Mouse (Mus musculus) heart, adult 2 months (tissue): ENCODE measurements around the gene Dhcr24. TPM values are rescaled to one million over a fixed set of nuclear protein-coding genes. Genes with fewer than 3 reads are reported as not detected.

ENCODE experiments used
- DNase-seq, 2 experiments: peaks; one replicate each; pipeline ENCODE4 v3.0.0; 2021
- H3K27ac ChIP-seq: fragments of 200-600 bp; 2 replicates; pipeline ENCODE4 v1.8.1; 2022
- H3K27me3 ChIP-seq: fragments of 200-500 bp; 2 replicates; pipeline ENCODE4 v1.6.1; 2012; ENCODE audit warnings: mild to moderate bottlenecking, low read length, inconsistent platforms, mixed read lengths; ENCODE audit not compliant: control insufficient read depth, insufficient read depth
- H3K36me3 ChIP-seq: fragments of 200-500 bp; 2 replicates; pipeline ENCODE4 v1.6.1; 2012; ENCODE audit warnings: low read length, inconsistent platforms; ENCODE audit not compliant: control insufficient read depth, insufficient read depth
- H3K4me1 ChIP-seq: fragments of 200-500 bp; 2 replicates; pipeline ENCODE4 v1.6.1; 2011; ENCODE audit warnings: low read length; ENCODE audit not compliant: control insufficient read depth, insufficient read depth
- H3K4me3 ChIP-seq: fragments of 200-600 bp; 2 replicates; pipeline ENCODE4 v1.8.1; 2022
- H3K79me2 ChIP-seq: fragments of 200-500 bp; replicated peaks from 2 replicates; pipeline ENCODE4 v1.6.1; 2012; ENCODE audit warnings: mild to moderate bottlenecking, inconsistent platforms, low read length, moderate library complexity, mixed read lengths; ENCODE audit not compliant: control insufficient read depth, insufficient read depth
- H3K9ac ChIP-seq: fragments of 200-500 bp; 2 replicates; pipeline ENCODE4 v1.6.1; 2012; ENCODE audit warnings: low read depth, mild to moderate bottlenecking, control low read depth, inconsistent platforms, low read length, mixed read lengths
- CTCF ChIP-seq: fragments of 200-600 bp; IDR thresholded peaks from 2 replicates; pipeline ENCODE4 v1.8.1; 2022; ENCODE audit warnings: antibody characterized with exemption, mild to moderate bottlenecking, moderate library complexity
- EP300 ChIP-seq: fragments of 200-500 bp; IDR thresholded peaks from 2 replicates; pipeline ENCODE4 v1.6.1; 2011; ENCODE audit warnings: low read depth, low read length, control low read depth; ENCODE audit not compliant: insufficient read depth
- POLR2A ChIP-seq: fragments of 200-500 bp; IDR thresholded peaks from 2 replicates; pipeline ENCODE4 v1.6.1; 2011; ENCODE audit warnings: mild to moderate bottlenecking, low read depth, low read length, control low read depth; ENCODE audit not compliant: insufficient read depth
- WGBS: fragments of 180-500 bp; shearing (Covaris S2); methylation state at CpG from one replicate; pipeline ENCODE4 v1.1.7; 2018; 5-methylcytosine and 5-hydroxymethylcytosine counted together
- intact Hi-C: fragments of 180-260 bp; cut with DNase I; formaldehyde crosslinking; loops from one replicate; pipeline ENCODE4 v1.15.1; 2025
- polyA plus RNA-seq: library from polyadenylated mRNA; depleted of rRNA; stranded (reverse); fragments of >200 nt; gene quantifications from 2 replicates; pipeline ENCODE4 v1.2.3, GENCODE M21; 2012
- total RNA-seq, 2 experiments: library from RNA; stranded (reverse); gene quantifications; 2 replicates each; pipeline ENCODE4 v1.2.3; 2021

Dhcr24 gene
- total and polyA plus RNA-seq, 3 experiments, result 1.4 to 5.2 (median 4.0) TPM

DNA sequence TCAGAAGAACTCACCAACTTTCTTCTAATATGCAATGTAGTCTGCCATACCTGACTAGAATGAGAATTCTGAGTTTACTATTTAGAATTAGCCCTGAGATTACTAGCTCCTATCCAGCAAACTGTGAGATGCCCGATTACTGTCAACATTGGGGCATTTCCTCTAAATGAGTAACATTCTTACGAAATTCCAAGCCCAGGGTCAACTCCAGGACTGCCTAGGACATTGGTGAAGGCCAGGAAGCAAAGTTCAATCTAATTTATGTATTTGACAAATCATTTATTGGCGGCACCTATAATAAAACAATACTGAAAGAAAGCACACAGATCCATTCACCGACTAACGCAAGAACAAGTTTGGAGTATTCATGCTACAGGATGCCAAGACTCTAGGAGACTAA, 21.1 kb upstream of the Dhcr24 start:
- intact Hi-C loops, result no loop called here
- Histone ChIP-seq H3K4me3 (no peak overlapping the region), H3K79me2 (no peaks in the 10 kb centered on the region), H3K9ac (no peak overlapping the region), H3K27ac (no peak overlapping the region), H3K4me1 (no peaks in the 10 kb centered on the region), H3K27me3 (no peaks in the 10 kb centered on the region), H3K36me3 (no peaks in the 10 kb centered on the region)
- TF ChIP-seq EP300, result no peak
- no peak for TF ChIP-seq POLR2A
- no peak for TF ChIP-seq CTCF
- DNase-seq, result no peak
- WGBS, result 85% methylated on average over 5 of the region's 5 CpGs

DNA sequence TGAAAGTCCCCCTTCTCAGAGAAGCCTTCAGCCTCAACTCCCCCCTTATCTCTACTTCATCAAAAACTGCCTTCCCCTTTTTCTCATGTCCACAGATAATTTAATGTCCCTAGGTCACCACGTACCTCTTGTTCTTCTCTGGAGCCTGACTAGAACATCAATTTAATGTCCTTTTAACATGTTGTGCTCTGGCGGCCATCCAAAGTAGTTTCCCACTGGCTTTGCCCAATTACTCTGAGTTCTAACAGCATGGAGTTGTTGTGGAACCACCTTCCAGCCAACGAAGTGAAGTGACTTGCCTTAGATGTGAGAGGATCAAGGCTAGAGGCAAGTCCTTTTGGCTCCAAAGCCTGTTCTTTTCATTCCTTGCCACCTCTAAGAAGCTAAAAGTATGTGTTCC, 19.3 kb upstream of the Dhcr24 start:
- no peak for DNase-seq
- no peak overlapping the region for H3K9ac ChIP-seq
- no peaks in the 10 kb centered on the region for H3K36me3 ChIP-seq
- no peak for TF ChIP-seq EP300
- no peak for TF ChIP-seq CTCF
- no peak for TF ChIP-seq POLR2A
- H3K27me3 ChIP-seq, result no peaks in the 10 kb centered on the region
- H3K27ac ChIP-seq, result no peak overlapping the region
- intact Hi-C loops, result no loop called here
- H3K79me2 ChIP-seq, result no peaks in the 10 kb centered on the region
- WGBS, result 66% methylated on average over 3 of the region's 3 CpGs
- H3K4me1 ChIP-seq, result no peaks in the 10 kb centered on the region
- H3K4me3 ChIP-seq, result no peak overlapping the region

DNA sequence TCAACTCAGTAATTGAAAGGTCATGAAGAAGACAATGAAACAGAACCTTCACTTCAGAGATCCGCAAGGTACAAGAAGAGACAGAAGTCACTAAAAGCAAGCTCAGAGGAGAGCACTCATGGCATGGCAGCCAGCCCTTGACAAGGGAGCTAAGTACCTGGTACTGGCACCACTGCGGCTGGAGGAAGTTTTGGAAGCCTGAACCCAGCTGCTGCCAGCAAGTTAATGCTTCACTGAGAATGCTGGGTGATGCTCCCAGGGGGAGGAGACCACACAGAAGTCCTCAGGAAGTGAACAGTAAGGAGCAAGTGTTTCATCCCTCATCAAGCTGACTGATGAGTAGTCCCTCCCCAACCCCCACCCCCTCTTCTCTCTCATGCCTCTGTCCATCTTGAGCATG, 18.6 kb upstream of the Dhcr24 start:
- Histone ChIP-seq H3K36me3 (no peaks in the 10 kb centered on the region), H3K27me3 (no peaks in the 10 kb centered on the region), H3K27ac (no peak overlapping the region), H3K4me3 (no peak overlapping the region), H3K4me1 (no peaks in the 10 kb centered on the region), H3K9ac (no peak overlapping the region), H3K79me2 (no peaks in the 10 kb centered on the region)
- DNase-seq, result no peak
- WGBS, result 79% methylated on average over 2 of the region's 2 CpGs
- intact Hi-C loops, result no loop called here
- TF ChIP-seq POLR2A (no peak), EP300 (no peak), CTCF (no peak)

DNA sequence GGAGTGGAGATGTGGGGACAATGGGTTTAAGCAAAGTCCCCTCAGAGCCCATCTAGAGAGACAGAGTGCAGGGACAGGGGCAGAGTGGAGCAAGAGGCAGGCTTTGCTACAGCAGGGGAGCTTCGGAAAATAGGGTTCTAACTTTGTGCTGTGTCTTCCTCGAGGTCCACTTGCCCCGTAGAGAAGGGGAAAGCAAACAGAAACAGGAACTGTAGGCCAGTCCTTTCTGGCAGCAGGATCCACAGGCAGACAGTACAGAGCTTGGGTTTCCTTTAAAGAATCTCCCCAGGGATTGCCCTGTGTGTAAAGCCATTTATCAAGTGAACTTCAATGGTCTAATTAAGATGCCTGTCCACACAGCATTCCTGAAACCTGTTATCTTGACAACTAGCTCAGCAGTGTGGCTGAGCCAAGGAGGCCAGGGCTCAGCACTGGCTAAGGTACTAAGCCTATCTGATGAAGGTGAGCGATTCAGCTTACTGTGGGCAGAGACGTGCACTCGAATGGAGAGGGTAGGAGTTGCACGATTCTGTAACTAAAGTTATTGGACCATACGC, 14.9 kb upstream of the Dhcr24 start:
- no peak overlapping the region for H3K4me3 ChIP-seq
- no peak for DNase-seq
- H3K4me1 ChIP-seq, result no peaks in the 10 kb centered on the region
- H3K27me3 ChIP-seq, result no peaks in the 10 kb centered on the region
- H3K9ac ChIP-seq, result no peak overlapping the region
- no peaks in the 10 kb centered on the region for H3K79me2 ChIP-seq
- H3K27ac ChIP-seq, result no peak overlapping the region
- no peaks in the 10 kb centered on the region for H3K36me3 ChIP-seq
- WGBS, result 34% methylated on average over 8 of the region's 8 CpGs
- no peak for TF ChIP-seq POLR2A
- TF ChIP-seq EP300, result no peak
- TF ChIP-seq CTCF, result no peak
- intact Hi-C loops, result no loop called here

DNA sequence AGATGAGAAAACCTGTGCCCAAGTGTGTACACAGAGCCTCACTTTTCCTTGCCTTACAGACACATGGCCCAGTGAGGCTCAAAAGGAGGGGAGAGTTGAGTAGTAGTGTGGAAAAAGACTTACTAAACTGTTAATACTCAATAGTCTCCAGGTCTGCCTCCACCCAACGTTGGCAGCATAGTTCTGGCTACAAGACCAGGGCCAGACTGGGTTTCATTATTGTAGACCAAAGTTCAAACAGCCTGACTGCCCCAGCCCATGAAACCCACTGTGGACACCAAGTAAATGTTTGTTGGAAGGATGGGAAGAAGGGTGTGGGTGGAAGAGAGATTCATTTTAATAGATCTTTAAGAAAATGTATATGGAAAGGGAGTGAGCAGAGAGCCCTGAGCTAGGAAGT, 13.9 kb upstream of the Dhcr24 start:
- Histone ChIP-seq H3K4me3 (no peak overlapping the region), H3K79me2 (no peaks in the 10 kb centered on the region), H3K36me3 (no peaks in the 10 kb centered on the region), H3K9ac (no peak overlapping the region), H3K27me3 (no peaks in the 10 kb centered on the region), H3K4me1 (no peaks in the 10 kb centered on the region), H3K27ac (no peak overlapping the region)
- no peak for DNase-seq
- WGBS, result 83% methylated on average over 1 of the region's 1 CpGs
- TF ChIP-seq CTCF (no peak), EP300 (no peak), POLR2A (no peak)
- intact Hi-C loops, result no loop called here

DNA sequence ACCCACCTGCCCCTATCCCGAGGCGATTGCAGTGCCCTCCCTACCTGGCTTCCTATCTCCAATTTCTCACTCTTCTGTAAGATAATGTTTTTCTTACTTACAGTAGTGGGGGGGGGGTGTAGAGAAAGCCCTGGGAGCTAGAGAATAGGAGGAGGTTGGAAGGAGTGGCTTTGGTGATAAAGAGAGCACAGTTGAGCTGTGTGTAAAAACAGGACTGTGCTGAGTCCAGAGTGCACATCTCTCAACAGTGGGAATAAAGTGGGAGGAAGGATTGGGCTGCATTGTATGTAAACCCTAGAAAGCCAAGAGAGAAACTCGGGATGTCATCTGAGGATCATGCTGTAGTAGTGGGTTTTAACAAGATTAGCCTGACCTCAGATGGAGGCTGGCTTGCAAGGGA, 12.7 kb upstream of the Dhcr24 start:
- no peak overlapping the region for H3K4me3 ChIP-seq
- H3K36me3 ChIP-seq, result no peaks in the 10 kb centered on the region
- intact Hi-C loops, result no loop called here
- H3K4me1 ChIP-seq, result no peaks in the 10 kb centered on the region
- H3K9ac ChIP-seq, result no peak overlapping the region
- DNase-seq, result no peak
- TF ChIP-seq EP300 (no peak), POLR2A (no peak), CTCF (no peak)
- 62% methylated on average over 3 of the region's 3 CpGs for WGBS
- H3K27me3 ChIP-seq, result no peaks in the 10 kb centered on the region
- no peaks in the 10 kb centered on the region for H3K79me2 ChIP-seq
- H3K27ac ChIP-seq, result no peak overlapping the region
